Mouse (Mus musculus): Measurements from ENCODE around the gene Gpr62. TPM values are rescaled to one million over a fixed set of nuclear protein-coding genes. Genes with fewer than 3 reads are reported as not detected.
"Not testable (repeated sequence)": the region's sequence is repeated elsewhere in the genome, so short reads cannot be mapped to it uniquely, and the experiment has no call there.

The Gpr62 gene
- total RNA-seq (2021) = 1 to 10 TPM; 1.8 to 2.0 TPM
- long read RNA-seq, partial matches to known transcripts = 0 of 4 reads
- long read RNA-seq, other reads (novel, unspliced or antisense) = 0 of 4 reads

- DNase-seq (ENCODE audit: low spot score in 2 of 2) = peak; percentile 65 to 73
These were observed at the start of gene Gpr62 for GRCm38 (mm10) chr9:106465571-106466200. TSS of gene Gpr62 (minus strand) at chr9:106465938.

- DNase-seq (ENCODE audit: low spot score in 2 of 2) = no peak
These were observed 48.5 kb upstream of the Gpr62 start, which contains the start of gene Iqcf5 for GRCm38 (mm10) chr9:106514273-106514672. TSS of gene Iqcf5 (plus strand) at chr9:106514573.

GRCm38 (mm10) chr9:106513566-106513965 lies 47.8 kb upstream of the Gpr62 start:
- no peak for DNase-seq (ENCODE audit: low spot score in 2 of 2)

- peak in 1 of 2 experiments; percentile 11 for DNase-seq (ENCODE audit: low spot score in 2 of 2)
These were observed 47.2 kb upstream of the Gpr62 start for GRCm38 (mm10) chr9:106512729-106513450.

GRCm38 (mm10) chr9:106509356-106509755 lies 43.6 kb upstream of the Gpr62 start:
- no peak for DNase-seq (ENCODE audit: low spot score in 2 of 2)

GRCm38 (mm10) chr9:106504246-106504645 lies 38.5 kb upstream of the Gpr62 start:
- DNase-seq (ENCODE audit: low spot score in 2 of 2) = no peak

- DNase-seq (ENCODE audit: low spot score in 2 of 2) = no peak
These were observed 36.1 kb upstream of the Gpr62 start for GRCm38 (mm10) chr9:106501846-106502245.

- no peak for DNase-seq (ENCODE audit: low spot score in 2 of 2)
These were observed 33.9 kb upstream of the Gpr62 start, which contains the start of gene Iqcf1 for GRCm38 (mm10) chr9:106499667-106500066. TSS of gene Iqcf1 (plus strand) at chr9:106499967.

GRCm38 (mm10) chr9:106487602-106488001 lies 21.9 kb upstream of the Gpr62 start:
- not testable (repeated sequence) for DNase-seq (ENCODE audit: low spot score in 2 of 2)

GRCm38 (mm10) chr9:106485076-106485475 lies 19.3 kb upstream of the Gpr62 start:
- no peak for DNase-seq (ENCODE audit: low spot score in 2 of 2)

- DNase-seq (ENCODE audit: low spot score in 2 of 2) = no peak
These were observed 17.9 kb upstream of the Gpr62 start for GRCm38 (mm10) chr9:106483606-106484005.

GRCm38 (mm10) chr9:106483136-106483535 lies 17.4 kb upstream of the Gpr62 start:
- DNase-seq (ENCODE audit: low spot score in 2 of 2) = no peak

- DNase-seq (ENCODE audit: low spot score in 2 of 2) = no peak
These were observed 16.9 kb upstream of the Gpr62 start for GRCm38 (mm10) chr9:106482578-106483115.

- no peak for DNase-seq (ENCODE audit: low spot score in 2 of 2)
These were observed 15.9 kb upstream of the Gpr62 start for GRCm38 (mm10) chr9:106481676-106482075.

- DNase-seq (ENCODE audit: low spot score in 2 of 2) = peak in 1 of 2 experiments; percentile 2
These were observed 15.3 kb upstream of the Gpr62 start for GRCm38 (mm10) chr9:106481075-106481474.

- no peak for DNase-seq (ENCODE audit: low spot score in 2 of 2)
These were observed 14.8 kb upstream of the Gpr62 start for GRCm38 (mm10) chr9:106480541-106480940.

- DNase-seq (ENCODE audit: low spot score in 2 of 2) = peak; percentile 1 to 8
These were observed 12.4 kb upstream of the Gpr62 start for GRCm38 (mm10) chr9:106478101-106478500.

- peak; percentile 4 to 10 for DNase-seq (ENCODE audit: low spot score in 2 of 2)
These were observed 11.9 kb upstream of the Gpr62 start for GRCm38 (mm10) chr9:106477649-106478048.

GRCm38 (mm10) chr9:106476924-106477484 lies 11.3 kb upstream of the Gpr62 start, which contains the start of gene Parp3:
TSS of gene Parp3 (minus strand) at chr9:106476949.
- peak; percentile 99 for DNase-seq (ENCODE audit: low spot score in 2 of 2)

- DNase-seq (ENCODE audit: low spot score in 2 of 2) = peak in 1 of 2 experiments; percentile 26
These were observed 10.5 kb upstream of the Gpr62 start for GRCm38 (mm10) chr9:106476002-106476923.

- no peak for DNase-seq (ENCODE audit: low spot score in 2 of 2)
These were observed 9.9 kb upstream of the Gpr62 start, which contains the start of gene Rrp9 for GRCm38 (mm10) chr9:106475663-106476001. TSS of gene Rrp9 (plus strand) at chr9:106475963.
